Mouse (Mus musculus) CH12.LX (cell line): ENCODE results near the gene Gbx2.

Experiments
- CTCF ChIP-seq, 2 experiments: IDR thresholded peaks in 1 of 2; conservative IDR thresholded peaks in 1 of 2; 2 replicates each; pipeline ENCODE4 v1.5.1; 2011 to 2012; ENCODE audit warnings: low read depth in 2 of 2, low read length in 2 of 2, improper control_type of control experiment in 1 of 2, inconsistent platforms in 1 of 2, mild to moderate bottlenecking in 1 of 2, moderate library complexity in 1 of 2
- POLR2A ChIP-seq: IDR thresholded peaks from 2 replicates; pipeline ENCODE4 v1.6.1; 2011; ENCODE audit warnings: low read depth, mild to moderate bottlenecking, improper control_type of control experiment, low read length
- TBP ChIP-seq: conservative IDR thresholded peaks from 2 replicates; pipeline ENCODE4 v1.6.1; 2011; ENCODE audit warnings: low read depth, low read length, improper control_type of control experiment
- USF2 ChIP-seq: conservative IDR thresholded peaks from 2 replicates; pipeline ENCODE4 v1.6.1; 2011; ENCODE audit warnings: low read depth, low read length, improper control_type of control experiment

DNA sequence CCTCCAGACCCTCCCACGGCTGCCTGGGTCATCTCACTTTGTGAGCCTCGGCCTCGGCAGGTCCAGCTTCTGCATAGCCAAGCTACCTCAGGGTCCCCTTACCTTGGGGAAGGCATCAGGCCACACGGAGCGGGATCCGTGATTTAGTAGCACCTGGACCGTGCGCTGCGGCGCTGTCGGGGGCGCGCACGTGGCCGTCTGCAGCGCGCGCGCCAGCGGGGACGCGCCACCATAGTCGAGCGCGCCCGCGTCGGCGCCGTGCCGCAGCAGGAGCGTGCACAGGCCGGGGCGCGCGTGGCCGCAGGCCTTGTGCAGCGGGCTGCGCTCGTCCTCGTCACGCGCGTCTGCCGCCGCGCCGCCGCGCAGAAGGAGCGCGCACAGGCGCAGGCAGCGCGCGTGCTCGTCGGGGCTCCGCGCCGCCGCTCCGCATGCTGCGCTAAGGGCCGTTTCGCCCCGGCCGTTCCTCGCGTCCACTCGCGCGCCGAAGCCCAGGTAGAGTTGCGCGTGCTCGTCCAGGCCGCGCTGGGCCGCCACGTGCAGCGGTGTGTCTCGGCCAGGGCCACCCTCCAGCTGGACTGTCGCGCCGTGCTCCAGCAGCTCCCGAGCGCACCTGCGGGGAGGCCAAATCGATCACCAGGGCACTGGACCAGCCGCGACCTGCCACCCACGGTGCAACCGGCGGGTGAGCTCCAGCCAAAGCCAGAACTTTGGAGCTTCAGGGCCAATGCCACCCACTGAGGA lies 37.3 kb upstream of the Gbx2 start:
- TF ChIP-seq POLR2A (no peak), CTCF (conservative IDR thresholded peaks at IDR 0.05 in 1 of 2, IDR thresholded peaks at IDR 0.05 in 1 of 2; ENCODE audit: low read depth in 2 of 2, low read length in 2 of 2) (no peak), USF2 (no peak), TBP (no peak)
